Mouse (Mus musculus) right cerebral cortex, postnatal 25 days (tissue): ENCODE measurements around the gene Rgl1.

ENCODE experiments used
- DNase-seq: peaks from one replicate; pipeline ENCODE4 v3.0.0; 2022

Gene Rgl1

DNA sequence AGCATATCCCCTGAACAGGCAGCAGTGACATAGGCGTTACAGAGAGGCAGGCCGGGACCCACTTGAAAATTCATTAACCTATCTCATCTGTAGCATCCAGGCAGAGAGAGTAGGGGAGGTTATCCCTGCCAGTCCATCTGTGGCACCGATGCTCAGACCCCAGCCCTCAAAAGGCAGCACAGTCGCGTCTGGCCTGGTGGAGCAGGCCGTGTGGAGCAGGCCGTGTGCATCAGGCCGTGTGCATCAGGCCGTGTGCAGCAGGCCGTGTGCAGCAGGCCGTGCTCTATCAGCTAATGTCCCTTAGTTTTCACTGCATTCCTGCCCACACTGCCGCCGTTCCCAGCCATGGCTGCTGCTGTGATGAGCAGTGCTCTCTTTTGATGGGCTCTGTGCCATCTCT is 229.0 kb downstream of the Rgl1 start:
- DNase-seq = no peak

DNA sequence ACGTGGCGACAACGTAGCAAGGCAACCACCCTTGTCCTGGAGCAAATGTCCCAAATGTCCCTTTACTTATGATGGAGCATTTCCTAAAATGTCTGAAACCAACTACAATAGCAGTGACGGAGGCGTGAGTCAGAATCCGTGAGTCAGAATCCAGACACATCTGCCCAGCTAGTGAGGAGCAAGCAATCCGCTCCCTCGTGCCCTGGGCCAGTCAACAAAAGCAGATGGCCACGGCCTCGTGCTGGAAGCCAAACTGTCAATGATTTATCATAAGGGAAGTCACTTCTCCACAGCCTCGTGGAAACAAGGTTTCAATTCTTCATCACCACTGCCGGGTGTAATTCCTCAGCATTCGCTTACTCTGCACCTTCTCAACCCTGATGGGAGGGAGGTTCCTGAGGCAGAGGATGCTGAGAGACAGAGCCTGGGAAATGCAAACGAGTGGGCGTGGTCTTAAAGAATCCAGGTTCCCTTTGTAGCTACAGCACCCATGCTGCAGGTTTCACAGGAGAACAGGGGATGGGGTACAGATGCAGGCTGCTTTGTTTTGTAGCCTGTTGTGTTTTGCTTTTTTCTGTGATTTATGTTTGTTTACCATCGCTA is 229.6 kb downstream of the Rgl1 start:
- DNase-seq = peak; percentile 39

DNA sequence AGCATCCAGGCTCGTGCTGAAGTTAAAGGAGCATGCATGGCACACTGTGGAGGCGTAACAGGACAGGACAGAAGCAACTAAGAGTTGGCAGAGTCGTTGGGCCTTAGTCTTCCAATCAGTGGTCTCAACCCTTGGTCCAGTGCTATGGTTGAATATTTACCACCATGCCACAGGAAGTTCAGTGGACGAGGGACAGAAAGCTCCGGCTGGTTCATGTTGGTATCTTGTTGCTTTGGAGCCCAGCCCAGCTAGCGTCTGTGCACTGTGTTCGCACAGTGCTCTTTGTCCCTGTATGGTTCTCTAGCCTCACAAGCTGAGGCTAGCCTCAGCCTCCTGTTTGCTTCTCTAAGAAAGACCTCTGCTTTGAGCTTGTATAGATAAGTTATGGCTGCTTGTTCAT is 231.6 kb downstream of the Rgl1 start:
- no peak for DNase-seq

DNA sequence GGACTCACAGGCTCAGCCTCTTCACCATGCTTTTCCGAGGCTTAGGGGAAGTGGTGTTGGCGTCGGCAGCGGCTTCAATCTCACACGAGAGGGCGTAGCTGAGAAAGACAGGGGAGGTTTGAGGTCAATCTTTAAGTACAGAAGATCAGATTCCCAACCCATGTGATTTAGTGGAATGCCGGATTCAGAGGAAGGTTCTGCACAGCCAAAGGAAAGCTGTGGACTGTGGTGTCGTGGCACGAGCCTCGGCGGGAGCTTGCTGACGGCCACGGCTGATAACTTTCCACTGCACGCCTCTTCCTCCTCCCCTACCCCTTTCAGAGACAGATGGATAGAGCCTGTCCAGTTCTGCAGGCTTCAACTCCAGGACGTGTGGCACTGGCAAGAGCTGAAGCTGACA is 234.7 kb downstream of the Rgl1 start:
- DNase-seq = no peak

DNA sequence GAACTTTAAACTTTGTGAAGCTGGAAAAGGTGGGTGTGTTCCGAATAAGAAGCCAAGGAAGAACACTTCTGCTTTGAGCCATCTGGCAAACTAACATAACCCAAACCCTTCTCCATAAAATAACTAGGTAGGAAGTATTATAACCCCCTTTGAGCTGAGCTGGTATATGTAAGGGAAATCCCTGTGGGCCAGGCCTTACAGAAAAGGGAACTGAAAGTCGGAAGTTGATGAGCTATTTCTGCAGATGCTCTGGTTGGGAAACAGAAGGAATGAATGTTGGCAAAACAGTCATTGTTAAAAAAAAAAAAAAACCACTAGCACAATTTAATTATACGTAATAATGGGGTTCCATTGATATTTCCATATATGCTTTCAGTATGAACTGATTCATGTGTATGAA is 237.4 kb downstream of the Rgl1 start:
- DNase-seq = no peak

DNA sequence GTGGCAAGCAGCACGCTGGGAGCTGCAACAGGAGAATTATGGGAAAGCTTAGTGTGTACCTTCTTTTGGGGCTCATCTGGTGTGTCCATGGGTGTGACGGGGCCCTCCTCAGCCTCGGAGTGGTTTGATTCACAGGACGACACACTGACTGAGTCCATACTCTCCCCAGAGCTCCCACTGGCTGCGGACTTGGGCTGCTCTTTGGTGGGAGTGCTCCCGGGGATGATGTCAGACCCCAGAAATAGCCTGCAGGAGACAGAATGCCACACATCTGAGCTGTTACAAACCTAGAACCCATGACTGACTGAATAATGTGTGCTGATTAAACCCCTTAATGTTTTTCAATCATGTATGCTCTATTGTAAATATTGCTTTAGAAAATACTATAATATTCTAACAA is 237.9 kb downstream of the Rgl1 start:
- DNase-seq = no peak

DNA sequence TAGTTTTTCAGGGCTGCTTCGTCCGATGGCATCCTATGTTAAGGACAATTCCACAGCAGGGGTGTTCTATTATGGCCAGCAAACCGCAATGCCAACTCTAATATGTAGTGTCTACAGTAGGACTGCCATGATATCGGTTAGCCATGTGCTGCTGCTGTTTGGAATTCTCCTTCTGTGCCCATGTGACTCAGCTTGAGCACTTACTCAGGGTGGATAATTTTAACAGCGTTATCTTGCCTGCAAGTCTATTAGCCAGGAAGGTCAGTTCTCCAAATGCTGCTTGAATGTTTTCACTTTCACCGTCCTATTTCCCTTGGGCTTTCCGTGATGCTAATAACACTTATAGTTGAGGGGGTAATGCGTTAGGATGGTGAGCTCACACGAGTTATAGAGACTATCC is 240.0 kb downstream of the Rgl1 start:
- no peak for DNase-seq

DNA sequence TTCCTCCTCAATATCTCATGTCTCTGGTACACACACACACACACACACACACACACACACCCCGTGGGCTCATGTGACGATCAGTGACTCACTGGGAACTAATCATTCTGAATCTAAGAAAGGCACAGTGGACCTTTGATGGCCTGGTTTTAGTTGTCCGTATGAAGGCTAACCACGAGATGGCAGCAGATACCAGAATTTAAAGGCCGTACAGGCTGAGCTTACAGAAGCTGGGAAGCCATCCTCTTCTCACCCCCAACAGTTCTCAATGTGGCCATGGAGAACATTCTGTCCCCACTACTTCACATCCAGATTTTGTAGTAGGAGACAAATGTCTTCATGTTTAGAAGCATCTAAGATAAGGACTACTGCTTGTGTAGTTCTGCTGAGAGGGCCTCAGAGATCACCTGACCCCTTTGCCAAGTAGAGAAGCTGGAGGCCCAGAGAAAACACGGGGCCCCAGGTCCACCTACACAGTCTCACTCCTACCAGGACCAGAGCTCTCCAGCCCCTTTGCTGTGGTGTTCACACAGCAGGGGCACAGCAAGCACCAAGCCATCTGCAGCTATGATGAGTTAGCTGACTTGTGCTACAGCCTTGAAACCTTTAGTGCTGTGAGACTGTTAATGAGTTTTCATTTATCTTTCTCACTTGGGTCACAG is 241.0 kb downstream of the Rgl1 start:
- peak; percentile 68 for DNase-seq

DNA sequence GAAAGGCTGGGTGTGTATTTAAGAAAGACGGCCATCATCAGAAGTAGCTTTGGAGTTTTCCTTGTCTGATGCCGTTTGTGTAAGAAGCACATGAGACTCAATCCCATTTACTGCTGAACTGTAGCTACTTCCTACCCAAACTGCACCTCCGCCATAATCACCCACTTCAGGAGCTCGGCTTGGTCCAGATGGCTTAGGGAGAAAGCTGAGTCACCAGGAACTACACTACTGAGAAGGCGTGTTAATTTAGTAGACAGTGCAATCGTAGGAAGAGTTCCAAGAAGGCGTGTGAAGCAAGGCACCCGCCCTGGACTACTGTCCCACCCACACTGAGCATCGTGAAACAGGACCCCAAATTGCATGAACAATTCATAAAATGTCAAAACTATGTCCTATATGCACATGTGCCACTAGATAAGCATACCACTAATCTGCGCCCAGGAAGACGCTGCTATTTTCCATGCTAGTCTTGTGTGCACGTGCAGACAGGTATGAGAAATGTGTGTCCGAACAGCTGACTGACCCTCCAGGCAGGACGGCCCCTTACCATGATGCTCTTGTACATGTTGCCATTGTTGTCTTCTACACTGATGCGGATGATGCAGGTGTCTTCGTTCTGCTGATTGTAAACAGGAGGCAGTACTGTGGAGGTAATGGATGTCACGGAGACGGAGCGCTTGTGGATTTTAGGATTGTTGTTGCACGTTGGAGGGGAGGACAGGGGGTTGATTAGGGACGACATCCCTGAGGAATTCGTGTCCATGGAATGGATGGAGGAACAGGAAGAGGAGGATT is 241.9 kb downstream of the Rgl1 start:
- peak; percentile 77 for DNase-seq

DNA sequence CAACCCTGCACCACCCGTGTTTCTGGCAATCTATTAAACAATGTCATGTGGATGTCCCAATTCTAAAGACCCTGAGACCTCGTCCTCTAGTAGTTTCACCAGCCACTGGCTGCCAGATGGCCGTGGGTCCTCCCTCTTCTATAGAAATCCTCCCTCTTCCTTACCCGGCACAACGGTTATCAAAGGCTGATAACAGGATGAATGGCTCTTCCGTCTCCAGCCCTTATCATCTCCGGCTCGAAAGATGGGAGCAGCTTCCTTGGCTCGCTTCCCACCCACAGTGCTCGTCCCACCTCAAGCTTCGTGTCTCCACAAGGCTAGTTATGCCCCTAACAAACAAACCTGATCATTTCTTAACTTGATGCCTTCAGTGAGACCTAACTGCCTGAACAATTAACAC is 242.9 kb downstream of the Rgl1 start:
- DNase-seq = no peak

DNA sequence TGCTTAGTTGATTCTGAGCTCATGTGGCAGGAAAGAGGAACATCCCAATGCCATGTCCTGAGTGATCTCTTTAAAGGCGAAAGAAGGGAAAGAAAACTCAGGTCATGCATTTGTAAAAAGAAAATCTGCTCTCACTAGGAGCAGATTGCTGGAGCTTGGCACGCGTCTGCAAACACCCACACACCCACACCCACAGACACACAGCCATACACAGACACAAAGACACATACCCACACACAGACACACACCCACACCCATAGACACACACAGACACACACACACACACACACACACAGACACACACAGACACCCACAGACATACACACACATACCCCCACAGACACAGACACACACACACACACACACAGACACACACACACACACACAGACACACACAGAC is 243.9 kb downstream of the Rgl1 start:
- DNase-seq = peak; percentile 53

DNA sequence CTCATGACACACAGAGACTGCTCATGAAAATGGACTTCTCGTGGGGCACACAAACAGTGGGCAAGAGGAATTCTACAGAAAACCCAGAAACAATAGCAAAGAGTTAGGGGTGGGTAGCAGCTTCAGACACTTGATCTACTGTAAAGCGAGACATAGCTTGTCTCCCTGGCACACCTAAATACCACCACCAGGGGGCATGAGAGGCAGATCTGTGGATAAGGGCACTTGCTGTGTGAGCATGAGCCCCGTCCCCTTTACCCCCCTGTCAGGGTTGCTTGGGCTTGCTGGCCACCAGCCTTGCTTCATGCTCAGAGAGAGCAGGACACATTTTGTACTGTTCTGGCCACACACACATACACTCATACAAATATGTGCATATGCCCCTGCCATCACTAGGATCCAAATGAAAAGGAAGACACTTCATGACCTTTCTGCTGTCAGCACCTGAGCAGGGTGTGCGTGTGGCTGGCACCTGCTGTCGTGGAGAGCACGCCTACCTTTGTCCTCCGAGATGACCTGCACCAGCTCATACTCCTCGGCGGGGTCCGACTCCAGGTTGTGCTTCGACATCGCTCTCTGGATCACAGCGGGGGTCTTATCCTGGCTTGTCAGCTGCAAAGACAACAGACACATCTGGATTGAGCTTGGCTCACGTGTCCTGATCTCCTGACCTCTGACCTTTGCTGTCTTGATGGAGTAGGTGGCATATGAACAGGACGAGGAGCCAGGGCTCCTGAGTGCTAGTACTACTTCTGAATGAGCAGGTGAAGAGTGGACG is 245.2 kb downstream of the Rgl1 start:
- DNase-seq = no peak

DNA sequence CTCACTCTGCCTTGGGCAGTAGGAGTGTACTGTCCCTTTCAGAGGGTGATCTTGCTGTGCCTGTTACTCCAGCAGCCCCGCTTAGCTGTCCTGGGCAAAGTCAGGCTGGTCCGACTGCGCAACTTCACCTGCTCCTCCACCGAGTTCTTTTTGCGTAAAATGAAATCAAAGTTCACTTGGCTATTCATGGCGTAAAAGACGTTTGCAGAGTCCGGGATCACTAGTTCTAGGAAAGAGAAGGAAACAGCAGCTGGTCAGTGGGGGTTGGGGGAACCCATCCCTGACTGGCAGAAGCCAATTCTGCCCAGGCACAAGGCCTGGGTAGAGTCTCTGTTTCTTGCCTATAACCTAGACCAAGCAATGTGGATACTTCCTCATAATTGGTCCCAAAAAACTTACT is 247.2 kb downstream of the Rgl1 start:
- no peak for DNase-seq

DNA sequence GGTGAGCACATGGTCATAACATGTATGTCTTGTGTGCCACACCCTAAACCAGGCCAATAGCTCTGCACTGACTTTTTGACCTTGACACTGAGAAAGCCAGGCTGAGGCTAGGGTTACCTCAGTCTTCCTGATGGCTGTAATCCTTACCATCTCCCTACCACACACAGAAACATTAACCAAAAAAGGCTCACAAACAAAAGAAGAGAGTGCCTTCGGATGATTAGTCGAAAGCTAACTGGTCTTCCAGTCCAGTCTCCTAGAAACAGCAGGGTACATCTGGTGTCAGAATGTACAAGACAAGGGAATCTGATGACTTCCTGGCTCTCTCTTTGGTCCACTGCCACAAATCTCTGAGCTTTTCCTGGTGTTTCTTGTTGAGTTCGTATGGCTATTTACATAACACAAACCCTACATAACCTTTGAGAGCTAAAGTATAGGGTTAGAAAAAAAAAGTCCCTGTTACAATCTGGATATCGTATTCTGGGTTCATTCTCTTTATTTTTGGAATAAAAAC is 249.0 kb downstream of the Rgl1 start:
- no peak for DNase-seq

DNA sequence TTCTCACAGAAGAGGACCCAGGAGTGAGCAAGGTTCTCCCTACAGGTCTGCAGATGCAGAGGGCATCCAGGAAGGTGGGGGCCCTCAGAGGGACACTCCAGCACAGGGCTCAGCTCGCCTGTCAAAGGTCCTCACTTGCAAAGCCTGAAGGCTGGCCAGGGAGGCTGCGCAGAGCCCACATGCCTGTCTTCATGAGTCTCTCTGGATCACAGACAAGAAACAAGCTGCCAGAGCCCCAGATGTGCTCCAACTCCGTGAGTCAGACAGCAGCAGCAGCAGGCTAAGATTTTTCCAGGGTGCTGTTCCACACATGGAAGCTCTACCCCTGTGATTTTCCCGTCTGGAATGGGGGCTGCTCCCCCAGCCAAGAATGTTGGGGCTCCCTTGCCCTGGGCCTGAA is 251.9 kb downstream of the Rgl1 start:
- no peak for DNase-seq

DNA sequence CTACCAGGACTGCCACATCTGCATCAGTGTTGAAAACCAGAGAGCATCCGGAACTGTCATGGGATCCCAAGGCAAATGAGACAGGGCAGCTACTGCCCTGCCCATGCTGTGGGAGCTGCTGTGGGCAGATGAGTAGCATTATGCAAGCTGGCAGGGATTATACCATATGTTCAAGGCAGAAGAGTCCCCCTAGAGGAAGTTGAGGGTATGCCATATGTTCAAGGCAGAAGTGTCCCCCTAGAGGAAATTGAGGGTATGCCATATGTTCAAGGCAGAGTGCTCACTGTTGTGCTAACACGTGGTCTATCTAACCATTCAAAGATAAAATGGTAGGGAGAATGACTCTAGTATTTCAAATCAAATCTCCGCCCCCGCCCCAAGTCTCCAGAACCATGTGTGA is 254.9 kb downstream of the Rgl1 start:
- no peak for DNase-seq

DNA sequence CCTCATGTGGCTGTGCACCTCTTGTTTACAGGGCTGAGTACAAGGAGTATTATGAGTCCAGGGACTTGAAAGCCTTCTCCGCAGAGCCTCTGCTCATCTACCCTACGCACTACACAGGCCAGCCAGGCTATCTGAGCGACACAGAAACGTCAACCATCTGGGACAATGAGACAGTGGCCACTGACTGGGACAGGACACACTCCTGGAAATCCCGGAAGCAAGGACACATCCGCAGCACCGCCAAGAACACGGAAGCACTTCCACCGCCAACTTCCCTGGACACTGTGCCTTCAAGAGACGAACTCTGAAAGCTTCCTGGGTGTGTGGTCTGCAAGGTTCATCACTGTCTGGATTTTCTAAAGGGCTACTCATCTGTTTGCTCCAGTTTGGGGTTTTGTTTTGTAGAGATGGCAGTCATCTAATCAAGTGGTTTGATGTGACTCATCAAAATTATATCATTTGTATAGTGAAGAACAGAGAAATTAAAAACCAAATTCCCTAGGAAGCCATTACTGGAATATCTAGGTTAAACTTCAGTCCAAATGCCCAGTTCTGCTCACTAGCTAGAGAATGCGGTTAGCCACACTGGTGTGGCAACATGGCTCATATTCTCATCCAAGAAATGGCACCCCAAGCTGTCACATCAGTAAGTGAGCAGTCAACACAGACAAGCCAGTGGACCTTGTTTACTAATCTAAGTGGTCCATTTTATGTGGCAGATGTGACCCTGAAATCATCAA is 257.5 kb downstream of the Rgl1 start:
- DNase-seq = no peak

DNA sequence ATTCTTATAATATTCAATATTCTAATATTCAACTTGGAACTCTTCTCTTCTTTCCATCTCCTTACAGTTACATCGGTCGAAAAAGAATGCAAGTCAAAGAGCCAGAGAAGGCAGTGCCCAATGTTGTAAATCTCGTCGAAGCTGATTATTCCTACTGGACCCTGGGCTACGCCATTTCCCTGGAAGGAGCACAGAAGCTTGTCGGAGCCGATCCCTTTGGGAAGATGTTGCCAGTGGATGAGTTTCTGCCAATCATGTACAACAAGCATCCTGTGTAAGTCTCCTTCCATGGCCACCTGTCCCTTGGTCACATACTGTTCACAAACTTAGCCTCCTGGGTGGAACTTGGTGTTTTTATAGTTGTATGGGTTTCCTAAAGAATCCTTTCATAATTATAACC is 259.4 kb downstream of the Rgl1 start:
- no peak for DNase-seq

DNA sequence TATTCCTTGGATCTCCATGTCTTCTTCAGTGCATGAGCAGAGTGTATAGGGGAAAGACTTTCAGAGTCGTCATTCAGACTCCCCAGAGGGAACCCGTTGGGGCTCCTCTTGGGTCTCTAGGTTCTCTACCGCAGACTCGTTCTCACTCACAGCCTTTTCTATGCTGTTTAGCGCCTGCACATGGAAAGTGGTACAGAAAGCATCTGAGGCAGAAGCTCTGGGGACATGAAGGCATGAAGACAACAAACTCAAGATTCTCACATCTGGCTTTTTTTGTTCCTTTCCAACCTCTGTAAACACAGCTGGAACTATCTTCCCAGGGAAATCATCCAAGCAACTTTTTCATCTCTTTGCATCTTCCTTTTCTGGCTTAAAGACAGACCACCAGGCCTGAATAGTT is 260.0 kb downstream of the Rgl1 start:
- no peak for DNase-seq

DNA sequence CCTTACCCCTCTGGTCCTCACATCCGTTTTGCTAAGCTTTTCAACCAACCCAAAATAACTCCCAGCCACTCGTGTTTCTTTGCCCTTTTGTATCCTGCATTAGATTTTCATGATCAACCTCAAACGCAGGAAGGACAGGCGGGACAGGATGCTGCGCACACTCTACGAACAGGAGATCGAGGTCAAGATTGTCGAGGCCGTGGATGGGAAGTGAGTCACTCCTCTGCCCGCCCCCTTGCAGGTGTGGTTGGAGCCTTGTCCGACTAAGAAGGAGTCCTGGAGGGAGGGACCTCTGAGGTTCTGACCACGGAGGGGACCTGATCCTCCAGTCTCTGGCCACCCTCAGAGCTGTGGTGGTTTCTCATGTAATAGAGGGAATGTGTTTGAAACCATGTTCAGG is 266.3 kb downstream of the Rgl1 start:
- no peak for DNase-seq

DNA sequence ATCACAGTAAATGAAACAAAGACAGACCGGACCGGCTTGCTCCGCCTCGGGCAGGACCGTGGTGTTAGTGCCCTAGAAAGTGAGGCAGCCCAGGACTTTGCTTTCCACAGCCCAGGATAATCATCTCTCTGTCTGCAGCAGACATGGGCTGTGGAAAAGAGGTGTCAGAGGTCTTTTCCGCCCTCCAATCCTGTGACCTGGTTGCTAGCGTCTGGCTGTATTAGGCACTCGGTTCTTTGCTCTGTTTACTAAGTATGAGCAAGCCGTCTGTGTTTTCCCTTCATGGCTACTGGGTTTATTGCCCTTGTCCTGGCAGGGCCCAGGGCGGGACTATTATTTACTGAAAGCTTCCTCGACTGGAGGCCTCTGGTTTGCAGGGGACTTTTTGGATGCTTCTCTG is 268.6 kb downstream of the Rgl1 start:
- no peak for DNase-seq

DNA sequence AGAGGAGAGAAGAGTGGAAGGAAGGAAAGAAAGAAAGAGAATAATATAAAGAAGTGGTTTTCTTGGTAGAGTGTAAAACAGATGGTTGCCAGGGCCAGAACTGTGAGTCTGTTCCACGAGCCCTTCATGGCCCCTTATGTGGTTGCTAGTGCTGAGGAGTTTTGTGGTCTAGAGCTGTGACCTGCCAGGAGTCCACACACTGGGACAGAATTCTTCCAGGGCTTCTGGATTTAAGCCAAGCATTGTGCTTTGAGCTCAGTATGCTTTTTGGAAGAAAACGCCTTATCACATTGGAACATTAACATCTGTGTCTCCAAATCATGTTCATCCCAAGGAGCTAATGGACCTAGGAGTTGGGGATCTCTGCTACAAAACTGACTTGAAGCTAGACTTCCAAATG is 269.3 kb downstream of the Rgl1 start:
- no peak for DNase-seq

DNA sequence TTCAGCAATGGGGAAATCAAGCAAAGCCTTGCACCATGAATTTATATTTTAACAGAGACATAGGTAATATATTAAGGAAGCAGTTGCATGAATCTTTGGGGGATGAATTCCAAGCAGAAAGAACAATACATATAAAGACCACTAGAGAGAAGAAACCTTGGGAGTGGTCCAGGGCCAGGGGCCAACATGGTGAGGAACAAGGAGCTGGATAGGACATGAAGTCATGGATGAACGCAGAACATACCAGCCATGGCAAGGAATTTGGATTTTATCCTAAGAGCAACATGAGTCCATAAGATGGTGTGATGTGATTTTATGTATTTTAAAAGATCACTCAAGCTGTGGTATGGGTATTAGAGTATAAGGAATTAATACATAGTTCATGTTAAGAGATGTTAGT is 273.9 kb downstream of the Rgl1 start:
- no peak for DNase-seq
